Mouse (Mus musculus) thymus, adult 18-20 months (tissue): ENCODE measurements around the gene Gpr146.
"Not testable (repeated sequence)": the region's sequence is repeated elsewhere in the genome, so short reads cannot be mapped to it uniquely, and the experiment has no call there.

Source experiments
- DNase-seq, 2 experiments: peaks; one replicate each; pipeline ENCODE4 v3.0.0; 2022; ENCODE audit warnings: mixed read lengths in 2 of 2

Gpr146 gene

GRCm38 (mm10) chr5:139383234-139383633, 5.7 kb downstream of the Gpr146 start:
- DNase-seq, result peak in 1 of 2 experiments; percentile 32

- DNase-seq, result peak in 1 of 2 experiments; percentile 29
These were observed 7.0 kb downstream of the Gpr146 start for GRCm38 (mm10) chr5:139384531-139384930.

GRCm38 (mm10) chr5:139386047-139386446, 8.6 kb downstream of the Gpr146 start:
- no peak for DNase-seq

GRCm38 (mm10) chr5:139387329-139388194, 10.1 kb downstream of the Gpr146 start:
- no peak for DNase-seq

- no peak for DNase-seq
These were observed 10.7 kb downstream of the Gpr146 start for GRCm38 (mm10) chr5:139388195-139388570.

- DNase-seq, result no peak
These were observed 11.5 kb downstream of the Gpr146 start for GRCm38 (mm10) chr5:139388694-139389675.

GRCm38 (mm10) chr5:139389676-139390061, 12.2 kb downstream of the Gpr146 start:
- DNase-seq, result no peak

GRCm38 (mm10) chr5:139390324-139391119, 13.0 kb downstream of the Gpr146 start:
- not testable (repeated sequence) for DNase-seq

GRCm38 (mm10) chr5:139391309-139391990, 14.0 kb downstream of the Gpr146 start:
- DNase-seq, result no peak

- DNase-seq, result no peak
These were observed 15.0 kb downstream of the Gpr146 start for GRCm38 (mm10) chr5:139392219-139393196.

- DNase-seq, result no peak
These were observed 15.7 kb downstream of the Gpr146 start for GRCm38 (mm10) chr5:139393197-139393588.

- DNase-seq, result no peak
These were observed 16.9 kb downstream of the Gpr146 start for GRCm38 (mm10) chr5:139394399-139394798.

GRCm38 (mm10) chr5:139395528-139395927, 18.0 kb downstream of the Gpr146 start:
- no peak for DNase-seq

- no peak for DNase-seq
These were observed 19.9 kb downstream of the Gpr146 start for GRCm38 (mm10) chr5:139397359-139397916.

- peak; percentile 74 to 80 for DNase-seq
These were observed 20.7 kb downstream of the Gpr146 start for GRCm38 (mm10) chr5:139397959-139398753.

- no peak for DNase-seq
These were observed 21.3 kb downstream of the Gpr146 start for GRCm38 (mm10) chr5:139398786-139399185.

GRCm38 (mm10) chr5:139399991-139400390, 22.5 kb downstream of the Gpr146 start:
- DNase-seq, result no peak

GRCm38 (mm10) chr5:139402106-139402505, 24.6 kb downstream of the Gpr146 start:
- no peak for DNase-seq

GRCm38 (mm10) chr5:139403692-139404260, 26.3 kb downstream of the Gpr146 start:
- DNase-seq, result no peak
